Mouse (Mus musculus) adrenal gland, postnatal 10 days (tissue): ENCODE data around the gene Gm28035. TPM values are rescaled to one million over a fixed set of nuclear protein-coding genes. Genes with fewer than 3 reads are reported as not detected.

ENCODE experiments used
- DNase-seq: peaks from one replicate; pipeline ENCODE4 v3.0.0; 2021; ENCODE audit warnings: mixed read lengths
- total RNA-seq, 2 experiments: library from RNA; stranded (reverse); gene quantifications; 2 replicates each; pipeline ENCODE4 v1.2.3; 2021

Gene Gm28035
- total RNA-seq, 2 experiments from 2014 or later, result 1.9 to 2.0 TPM

DNA sequence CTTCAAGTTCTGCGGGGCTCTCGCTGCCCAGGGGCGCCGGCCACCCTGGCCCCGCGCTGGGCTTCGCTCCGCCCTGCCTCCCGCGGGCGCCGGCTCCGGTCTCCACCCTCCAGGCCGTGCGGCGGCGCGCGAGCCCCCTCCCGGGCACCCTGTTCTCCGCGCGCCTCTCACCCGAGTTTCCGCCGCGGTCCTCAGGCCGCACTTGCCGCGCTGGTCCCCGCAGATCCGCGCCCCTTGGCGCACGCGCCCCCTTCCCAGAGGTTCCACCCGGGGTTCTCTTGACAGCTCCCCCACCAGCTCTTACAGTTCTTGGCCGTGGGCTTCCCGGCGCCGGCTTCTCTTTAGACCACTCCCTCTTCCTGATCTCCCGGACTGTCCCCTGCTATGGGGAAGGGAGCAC, 2.5 kb upstream of the Gm28035 start:
- DNase-seq, result peak; percentile 82

DNA sequence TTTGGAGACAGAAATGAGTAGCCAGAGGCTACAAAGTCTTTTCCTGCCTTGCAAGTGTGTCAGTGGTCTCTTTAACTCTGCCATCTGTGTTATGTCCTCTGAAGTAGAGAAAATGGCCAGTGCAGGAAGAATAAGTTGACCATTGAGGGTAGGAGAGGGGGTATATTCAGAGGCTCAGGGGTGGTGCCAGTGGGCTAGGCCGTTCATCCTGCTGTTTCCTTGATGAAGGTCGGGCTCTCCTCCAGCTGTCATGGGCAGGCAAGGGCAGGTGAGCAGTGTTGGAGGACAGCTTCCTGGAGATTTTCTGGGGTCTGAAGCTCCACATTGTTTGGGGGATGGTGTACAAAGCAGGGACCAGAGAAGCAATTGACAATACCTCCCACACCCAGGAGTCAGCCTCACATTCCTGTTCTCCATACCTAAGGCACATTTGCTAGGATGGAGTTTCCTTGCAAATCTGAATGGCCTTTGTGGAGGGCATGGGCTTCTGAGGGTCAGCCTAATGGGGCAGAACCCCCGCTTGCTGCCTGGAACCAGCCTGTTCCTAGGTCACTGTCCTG, 1.4 kb upstream of the Gm28035 start:
- DNase-seq, result no peak

DNA sequence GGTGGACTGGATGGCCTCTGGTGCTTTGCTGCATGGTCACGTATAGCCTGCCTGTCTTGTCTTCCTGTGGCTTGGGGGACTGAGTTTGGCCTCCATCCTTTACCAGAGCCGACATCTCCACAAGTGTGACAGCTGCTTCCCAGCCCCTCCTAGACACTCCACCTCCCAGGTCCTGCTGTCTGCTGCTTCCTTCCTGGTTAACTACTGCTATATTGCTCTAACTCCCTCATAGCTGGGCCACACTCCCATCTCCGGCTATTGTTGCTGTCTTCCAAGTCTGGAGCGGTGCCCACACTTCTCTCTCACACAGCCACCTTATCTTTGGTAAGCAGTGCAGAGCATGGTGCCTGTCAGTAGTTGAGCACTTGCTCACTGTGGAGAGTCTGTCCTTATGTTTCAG, 590 bp upstream of the Gm28035 start:
- peak; percentile 54 for DNase-seq

GRCm38 (mm10) chr2:30242509-30242908, 2.1 kb downstream of the Gm28035 start:
- peak; percentile 83 for DNase-seq

DNA sequence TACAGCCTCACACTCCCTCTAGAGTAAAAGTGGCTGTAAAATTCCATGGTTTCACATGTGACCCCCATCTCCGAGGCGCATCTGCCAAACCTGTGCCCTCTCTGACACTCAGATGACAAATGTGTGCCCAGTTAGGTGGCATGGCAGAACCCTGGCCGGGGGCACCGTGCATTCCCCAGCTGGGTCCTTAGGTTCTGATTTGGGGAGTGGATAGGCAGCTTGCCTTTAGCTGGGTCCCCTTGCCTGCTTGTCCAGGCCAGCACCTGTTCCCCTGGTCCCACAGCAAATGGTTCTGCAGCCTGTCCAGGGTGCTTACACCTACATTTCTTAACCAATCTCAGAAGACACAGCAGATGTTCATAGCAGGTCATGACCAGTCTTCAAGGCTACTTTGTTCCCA, 3.0 kb downstream of the Gm28035 start:
- DNase-seq, result no peak

GRCm38 (mm10) chr2:30244595-30245178, 4.3 kb downstream of the Gm28035 start:
- DNase-seq, result no peak

DNA sequence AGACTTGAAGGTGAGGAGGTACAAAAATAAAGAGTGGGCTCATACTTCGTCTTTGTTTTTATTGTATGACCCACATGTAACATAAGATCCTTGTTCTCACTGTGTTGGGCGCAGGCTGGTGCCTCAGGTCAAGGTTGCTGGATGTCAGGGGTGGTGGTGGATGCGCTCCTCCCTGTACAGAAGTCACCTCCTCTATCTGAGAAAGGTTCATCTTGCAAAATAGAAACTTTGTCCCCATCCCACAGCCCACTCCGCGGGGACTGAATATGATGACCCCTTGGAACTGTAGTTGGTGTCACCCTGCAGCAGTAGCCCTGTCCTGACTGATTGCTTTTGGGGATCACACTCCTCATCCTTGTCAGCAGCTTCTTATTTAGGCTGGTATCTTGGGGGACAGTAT, 6.7 kb downstream of the Gm28035 start:
- DNase-seq, result no peak

- no peak for DNase-seq
Measured at GRCm38 (mm10) chr2:30247681-30248080, 7.3 kb downstream of the Gm28035 start.

- DNase-seq, result no peak
Measured at GRCm38 (mm10) chr2:30249182-30249581, 8.8 kb downstream of the Gm28035 start.

DNA sequence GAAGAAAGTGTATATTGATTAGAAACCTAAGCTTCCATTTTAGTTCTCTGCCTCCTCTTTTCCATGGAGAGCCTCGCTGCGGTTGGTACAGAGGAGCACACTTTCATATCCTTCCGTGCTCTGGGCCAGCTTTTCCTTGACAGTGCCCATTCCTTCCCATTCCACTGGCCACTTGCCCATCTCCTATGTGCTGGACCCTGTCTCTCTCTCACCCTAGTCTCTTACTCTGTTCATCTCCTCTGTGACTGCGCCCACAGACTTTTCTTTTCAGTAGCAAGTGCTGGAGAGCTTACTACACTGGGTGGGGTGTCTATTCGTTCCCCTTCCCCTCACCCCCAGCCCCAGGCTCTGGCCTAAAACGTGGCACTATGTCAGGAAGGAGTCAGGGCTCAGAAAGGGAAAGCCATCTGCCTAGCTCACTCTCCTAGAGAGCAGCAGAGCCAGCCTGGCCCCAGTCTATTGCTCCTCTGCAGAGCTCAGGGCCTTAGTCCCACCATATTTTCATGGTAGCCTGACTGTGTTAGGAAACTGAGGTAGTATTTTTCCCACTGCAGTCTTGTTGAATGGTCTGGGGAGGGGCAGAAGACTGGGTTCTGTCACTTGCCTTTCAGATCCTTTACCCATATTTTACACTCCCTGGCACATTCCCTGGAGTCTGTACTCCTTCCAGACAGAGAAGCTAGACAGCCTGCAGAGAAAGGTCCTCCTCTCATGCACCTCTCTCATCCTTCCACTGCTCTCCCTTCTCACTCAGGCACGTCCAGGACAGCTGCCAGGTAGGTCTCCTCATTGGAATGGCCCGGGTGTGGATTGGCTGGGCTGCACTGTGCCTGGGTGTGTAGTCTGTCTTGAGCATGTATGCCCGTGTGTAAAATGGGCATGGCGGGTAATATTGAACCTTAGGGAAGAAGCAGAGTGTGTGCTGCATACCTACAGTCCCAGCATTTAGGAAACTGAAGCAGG, 10.1 kb downstream of the Gm28035 start:
- no peak for DNase-seq

DNA sequence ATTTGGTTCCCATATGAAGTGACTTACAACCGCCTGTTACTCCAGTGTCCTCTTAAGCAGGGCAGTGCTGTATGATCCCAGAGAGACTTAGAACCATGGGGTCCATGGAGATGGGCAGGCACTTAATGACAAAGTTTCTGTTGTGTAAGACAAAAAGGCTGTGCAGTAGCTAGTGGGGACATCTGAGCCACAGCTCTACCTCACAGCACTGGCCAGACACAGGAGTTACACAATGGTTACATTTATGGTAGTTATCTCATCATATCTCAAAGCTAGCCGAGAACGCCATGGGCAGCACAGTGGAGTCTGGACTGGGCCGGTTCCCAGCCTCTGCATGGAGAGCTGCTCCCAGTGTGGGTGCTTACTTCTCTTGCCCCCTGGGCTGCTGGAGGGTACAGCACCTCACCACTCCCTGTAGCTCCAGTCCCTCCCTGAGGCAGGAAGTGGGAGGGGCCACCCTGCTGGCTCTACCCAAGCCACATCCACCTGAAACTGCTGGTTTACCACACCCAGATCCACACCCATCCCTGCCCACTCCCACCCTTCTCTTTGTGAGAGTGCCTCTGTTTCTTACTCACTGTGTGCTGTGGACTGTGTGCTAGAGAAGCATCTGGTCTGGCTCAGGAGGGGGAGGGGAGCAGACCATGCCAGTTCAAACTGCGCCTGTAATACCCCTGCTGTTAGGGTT, 11.2 kb downstream of the Gm28035 start:
- DNase-seq, result no peak

GRCm38 (mm10) chr2:30252521-30252920, 12.2 kb downstream of the Gm28035 start:
- peak; percentile 53 for DNase-seq

- no peak for DNase-seq
Measured at GRCm38 (mm10) chr2:30253809-30254208, 13.4 kb downstream of the Gm28035 start.

DNA sequence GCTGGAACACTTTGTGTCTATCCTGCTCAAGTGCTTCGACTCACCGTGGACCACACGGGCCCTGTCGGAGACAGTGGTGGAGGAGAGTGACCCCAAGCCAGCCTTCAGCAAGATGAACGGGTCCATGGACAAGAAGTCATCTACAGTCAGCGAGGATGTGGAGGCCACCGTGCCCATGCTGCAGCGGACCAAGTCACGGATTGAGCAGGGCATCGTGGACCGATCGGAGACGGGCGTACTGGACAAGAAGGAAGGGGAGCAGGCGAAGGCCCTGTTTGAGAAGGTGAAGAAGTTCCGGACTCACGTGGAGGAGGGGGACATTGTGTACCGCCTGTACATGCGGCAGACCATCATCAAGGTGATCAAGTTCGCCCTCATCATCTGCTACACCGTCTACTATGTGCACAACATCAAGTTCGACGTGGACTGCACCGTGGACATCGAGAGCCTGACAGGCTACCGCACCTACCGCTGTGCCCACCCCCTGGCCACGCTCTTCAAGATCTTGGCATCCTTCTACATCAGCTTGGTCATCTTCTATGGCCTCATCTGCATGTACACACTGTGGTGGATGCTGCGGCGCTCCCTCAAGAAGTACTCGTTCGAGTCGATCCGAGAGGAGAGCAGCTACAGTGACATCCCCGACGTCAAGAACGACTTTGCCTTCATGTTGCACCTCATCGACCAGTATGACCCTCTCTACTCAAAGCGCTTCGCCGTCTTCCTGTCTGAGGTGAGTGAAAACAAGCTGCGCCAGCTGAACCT, 15.4 kb downstream of the Gm28035 start:
- no peak for DNase-seq

DNA sequence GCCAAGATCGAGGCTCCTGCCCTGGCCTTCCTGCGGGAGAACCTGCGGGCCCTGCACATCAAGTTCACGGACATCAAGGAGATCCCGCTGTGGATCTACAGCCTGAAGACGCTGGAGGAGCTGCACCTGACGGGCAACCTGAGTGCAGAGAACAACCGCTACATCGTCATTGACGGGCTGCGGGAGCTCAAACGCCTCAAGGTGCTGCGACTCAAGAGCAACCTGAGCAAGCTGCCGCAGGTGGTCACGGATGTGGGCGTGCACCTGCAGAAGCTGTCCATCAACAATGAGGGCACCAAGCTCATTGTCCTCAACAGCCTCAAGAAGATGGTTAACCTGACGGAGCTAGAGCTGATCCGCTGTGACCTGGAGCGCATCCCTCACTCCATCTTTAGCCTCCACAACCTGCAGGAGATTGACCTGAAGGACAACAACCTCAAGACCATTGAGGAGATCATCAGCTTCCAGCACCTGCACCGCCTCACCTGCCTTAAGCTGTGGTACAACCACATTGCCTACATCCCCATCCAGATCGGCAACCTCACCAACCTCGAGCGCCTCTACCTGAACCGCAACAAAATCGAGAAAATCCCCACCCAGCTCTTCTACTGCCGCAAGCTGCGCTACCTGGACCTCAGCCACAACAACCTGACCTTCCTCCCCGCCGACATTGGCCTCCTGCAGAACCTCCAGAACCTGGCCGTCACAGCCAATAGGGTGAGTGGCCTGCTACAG, 16.4 kb downstream of the Gm28035 start:
- no peak for DNase-seq

DNA sequence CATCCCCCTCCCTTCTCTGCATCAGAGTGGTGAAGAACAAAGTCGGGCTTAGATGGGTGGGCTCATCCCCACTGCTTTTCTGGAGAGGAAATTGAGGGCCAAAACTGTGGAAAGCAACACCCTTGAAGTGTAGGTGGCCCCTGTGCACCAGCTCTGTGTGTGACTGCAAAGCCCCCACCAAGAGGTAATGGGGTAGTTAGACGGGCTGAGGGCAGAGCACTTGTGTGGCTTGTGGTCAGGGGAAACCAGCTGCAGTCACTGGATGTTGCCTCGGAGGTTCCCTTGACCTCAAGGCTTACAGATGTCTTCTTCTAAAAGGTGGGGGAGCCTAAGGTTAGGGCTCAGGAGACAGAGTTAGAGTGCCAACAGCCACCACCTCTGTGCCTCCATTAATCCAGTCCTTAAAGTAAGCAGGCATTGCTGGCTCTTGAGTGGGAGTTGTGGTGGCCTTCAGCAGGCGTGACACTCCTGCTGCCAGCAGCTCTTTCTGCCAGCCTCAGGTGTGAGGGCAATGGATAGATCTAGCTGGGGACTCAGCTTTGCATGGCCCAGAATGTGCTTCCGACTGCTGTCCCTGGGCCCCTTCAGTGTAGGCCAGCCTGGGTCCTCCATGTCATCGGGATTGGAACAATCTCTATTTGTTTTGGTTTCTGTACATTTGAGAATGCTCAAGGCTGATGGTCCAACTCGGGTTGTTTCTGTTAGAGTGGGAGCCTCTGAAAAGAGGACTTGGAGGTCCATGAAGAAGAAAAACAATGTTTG, 17.5 kb downstream of the Gm28035 start:
- no peak for DNase-seq

DNA sequence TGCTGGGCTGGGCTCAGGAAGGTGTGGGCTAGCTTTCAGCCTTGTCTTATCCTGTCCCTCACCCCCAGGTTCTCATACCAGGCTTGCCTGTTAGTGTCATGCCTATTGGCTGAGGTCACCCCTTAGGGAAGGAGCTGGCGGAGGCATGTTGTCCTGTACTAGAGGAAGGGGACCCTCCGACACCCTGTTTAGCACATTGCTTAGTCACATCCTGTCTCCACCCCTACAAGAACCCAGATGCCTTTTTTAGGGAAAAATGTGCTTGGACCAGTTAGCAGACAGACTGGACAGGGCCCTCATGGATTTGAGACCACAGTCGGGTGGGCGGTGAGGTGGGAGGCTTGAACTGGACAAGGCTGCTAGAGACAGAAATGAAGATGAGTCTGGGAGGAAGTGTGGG, 18.2 kb downstream of the Gm28035 start:
- DNase-seq, result no peak

- DNase-seq, result no peak
Measured at GRCm38 (mm10) chr2:30259131-30260064, 19.0 kb downstream of the Gm28035 start.

- DNase-seq, result no peak
Measured at GRCm38 (mm10) chr2:30261064-30261736, 20.8 kb downstream of the Gm28035 start.
